Comparison of ENCODE assay signal across 8 mouse cellular contexts in genomic region chr5:136427772-136428497, GRCm38 (mm10).
DNase-seq lines count a peak whose midpoint lies in the region; ATAC-seq lines count a peak whose summit lies in the region.

No protein-coding gene starts in this region.

- no peak for ATAC-seq in forebrain, embryonic 11.5 days (replicated peaks; ENCODE audit: low FRiP score)
- no peak for ATAC-seq in embryonic facial prominence, embryonic 15.5 days (ENCODE audit: insufficient number of reproducible peaks, low FRiP score, low TSS enrichment, low read depth)
- no peak for ATAC-seq in neural tube, embryonic 14.5 days (ENCODE audit: low read depth)

- no peak overlapping the region for H3K9ac ChIP-seq in forebrain, embryonic 11.5 days (ENCODE audit: low read length)
- H3K9ac ChIP-seq in embryonic facial prominence, embryonic 15.5 days, result no peak overlapping the region
- H3K9ac ChIP-seq in neural tube, embryonic 14.5 days (replicated peaks; ENCODE audit: low read depth, low read length), result no peak overlapping the region

- peak overlapping the region; percentile 13; the same call in 1 of the 2 replicates for H3K27ac ChIP-seq in forebrain, embryonic 10.5 days
- H3K27ac ChIP-seq in forebrain, embryonic 11.5 days (ENCODE audit: low read depth, low read length), result no peak overlapping the region
- H3K27ac ChIP-seq in embryonic facial prominence, embryonic 15.5 days (replicated peaks), result peak overlapping the region; percentile 78
- peak overlapping the region; percentile 48 for H3K27ac ChIP-seq in neural tube, embryonic 14.5 days (ENCODE audit: low read depth, low read length)

- no peaks in the 10 kb centered on the region for H3K9me3 ChIP-seq in forebrain, embryonic 10.5 days
- H3K9me3 ChIP-seq in forebrain, embryonic 11.5 days (ENCODE audit: control insufficient read depth, low read length), result no peaks in the 10 kb centered on the region
- H3K9me3 ChIP-seq in embryonic facial prominence, embryonic 15.5 days (replicated peaks), result no peaks in the 10 kb centered on the region
- H3K9me3 ChIP-seq in neural tube, embryonic 14.5 days (ENCODE audit: control insufficient read depth, low read length), result no peaks in the 10 kb centered on the region

- H3K4me3 ChIP-seq in forebrain, embryonic 10.5 days, result no peak overlapping the region
- no peak overlapping the region for H3K4me3 ChIP-seq in forebrain, embryonic 11.5 days (ENCODE audit: low read depth, low read length)
- no peak overlapping the region for H3K4me3 ChIP-seq in embryonic facial prominence, embryonic 15.5 days (replicated peaks)
- H3K4me3 ChIP-seq in neural tube, embryonic 14.5 days (ENCODE audit: low read depth, low read length), result no peak overlapping the region

- intact Hi-C loops in heart, postnatal 10 days (cut with DNase I), result loop anchor here (5.0 kb wide), 2 partner anchors 34 to 139 kb away; partner anchors contain the start of gene Cux1

- no peaks in the 10 kb centered on the region for H3K27me3 ChIP-seq in forebrain, embryonic 10.5 days (ENCODE audit: poor library complexity, severe bottlenecking)
- no peaks in the 10 kb centered on the region for H3K27me3 ChIP-seq in forebrain, embryonic 11.5 days (ENCODE audit: control insufficient read depth, insufficient read depth, low read length)
- H3K27me3 ChIP-seq in embryonic facial prominence, embryonic 15.5 days, result peaks cover 9% of the 10 kb centered on the region; the same call in 1 of the 2 replicates
- H3K27me3 ChIP-seq in neural tube, embryonic 14.5 days (ENCODE audit: control insufficient read depth, insufficient read depth, low read length), result no peaks in the 10 kb centered on the region

- 87% methylated on average over 13 of the region's 13 CpGs for WGBS in forebrain, embryonic 10.5 days
- 79% methylated on average over 13 of the region's 13 CpGs for WGBS in forebrain, embryonic 11.5 days
- 33% methylated on average over 13 of the region's 13 CpGs for WGBS in embryonic facial prominence, embryonic 15.5 days
- 56% methylated on average over 13 of the region's 13 CpGs for WGBS in neural tube, embryonic 14.5 days

- H3K4me1 ChIP-seq in forebrain, embryonic 10.5 days, result peaks cover 36% of the 10 kb centered on the region
- H3K4me1 ChIP-seq in forebrain, embryonic 11.5 days (replicated peaks; ENCODE audit: control insufficient read depth, insufficient read depth, low read length), result no peaks in the 10 kb centered on the region
- H3K4me1 ChIP-seq in embryonic facial prominence, embryonic 15.5 days, result peaks cover 26% of the 10 kb centered on the region
- peaks cover 14% of the 10 kb centered on the region for H3K4me1 ChIP-seq in neural tube, embryonic 14.5 days (ENCODE audit: control insufficient read depth, insufficient read depth, low read length)

- DNase-seq in forebrain, embryonic 10.5 days (ENCODE audit: extremely low spot score, low spot score), result no peak
- no peak for DNase-seq in forebrain, embryonic 11.5 days (ENCODE audit: low spot score)
- DNase-seq in heart, postnatal 10 days, result peak; percentile 66 to 67
- DNase-seq in kidney, postnatal 36 days, result peak; percentile 52 to 55
- DNase-seq in cerebellum, postnatal 4 days (ENCODE audit: low spot score in 2 of 2), result no peak
- DNase-seq in retina, embryonic 14.5 days (ENCODE audit: low spot score), result no peak

- H3K36me3 ChIP-seq in forebrain, embryonic 10.5 days (replicated peaks), result peaks cover 23% of the 10 kb centered on the region
- no peaks in the 10 kb centered on the region for H3K36me3 ChIP-seq in forebrain, embryonic 11.5 days (ENCODE audit: control insufficient read depth, insufficient read depth, low read length)
- no peaks in the 10 kb centered on the region for H3K36me3 ChIP-seq in embryonic facial prominence, embryonic 15.5 days
- H3K36me3 ChIP-seq in neural tube, embryonic 14.5 days (ENCODE audit: control insufficient read depth, insufficient read depth, low read length), result no peaks in the 10 kb centered on the region

- H3K4me2 ChIP-seq in forebrain, embryonic 11.5 days (ENCODE audit: low read depth, low read length, severe bottlenecking), result no peak overlapping the region
- H3K4me2 ChIP-seq in embryonic facial prominence, embryonic 15.5 days (replicated peaks), result 0 out of 2 replicates have a peak overlapping the region, but pooled peaks have one; percentile 6
- H3K4me2 ChIP-seq in neural tube, embryonic 14.5 days (ENCODE audit: low read depth, low read length), result no peak overlapping the region

Comparison
In these comparisons a context has a peak if more than half of its experiments do, and no peak if none do; other contexts are left out.
1. DNase-seq: peak in heart, postnatal 10 days (2 of 2) and kidney, postnatal 36 days (2 of 2); none in forebrain, embryonic 10.5 days (single experiment), forebrain, embryonic 11.5 days (single experiment), cerebellum, postnatal 4 days (0 of 2) and retina, embryonic 14.5 days (single experiment).